Mouse (Mus musculus) C2C12 (cell line): Measurements from ENCODE around the gene Spsb3.

Source experiments
- CEBPB ChIP-seq: IDR thresholded peaks from one replicate; pipeline ENCODE4 v1.6.1; 2011; ENCODE audit warnings: low read depth, mild to moderate bottlenecking, control low read depth, moderate library complexity
- CTCF ChIP-seq: IDR thresholded peaks from one replicate; pipeline ENCODE4 v1.5.1; 2011; ENCODE audit not compliant: control insufficient read depth, insufficient read depth, insufficient read length
- FOSL1 ChIP-seq: IDR thresholded peaks from one replicate; pipeline ENCODE4 v1.8.0; 2011; ENCODE audit warnings: mild to moderate bottlenecking, low read length; ENCODE audit not compliant: poor library complexity, insufficient read depth, severe bottlenecking
- MAX ChIP-seq: IDR thresholded peaks from one replicate; pipeline ENCODE4 v1.6.1; 2011; ENCODE audit warnings: mild to moderate bottlenecking, control low read depth
- MYOD1 ChIP-seq: IDR thresholded peaks from one replicate; pipeline ENCODE4 v1.6.1; 2011; ENCODE audit warnings: low read depth; ENCODE audit not compliant: control insufficient read depth, insufficient read length
- MYOG ChIP-seq: IDR thresholded peaks from one replicate; pipeline ENCODE4 v1.6.1; 2011; ENCODE audit not compliant: control insufficient read depth, insufficient read length; ENCODE audit errors: extremely low read depth
- USF1 ChIP-seq: IDR thresholded peaks from one replicate; pipeline ENCODE4 v1.6.1; 2011; ENCODE audit warnings: low read depth, mild to moderate bottlenecking, control low read depth, moderate library complexity

DNA sequence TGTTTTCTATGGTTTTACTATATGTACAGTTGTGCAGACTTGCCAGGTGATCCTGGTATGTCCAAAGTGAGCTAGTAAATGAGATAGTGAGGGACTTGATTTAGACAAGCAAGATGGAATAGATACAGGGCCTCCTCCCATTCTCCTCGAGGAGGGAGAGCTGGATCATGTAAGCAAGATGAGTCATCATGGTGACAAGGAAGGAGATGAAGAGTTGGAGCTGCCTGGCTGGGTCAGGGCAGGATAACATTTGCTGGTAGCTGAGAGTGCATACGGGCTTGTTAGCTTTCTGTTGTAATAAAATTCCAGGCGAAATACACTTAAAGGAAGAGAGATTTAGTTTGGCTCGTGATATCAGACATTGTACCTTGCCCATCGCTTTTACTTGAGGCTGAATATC lies 46.1 kb upstream of the Spsb3 start:
- no peak for TF ChIP-seq CTCF
- TF ChIP-seq MAX, result no peak
- TF ChIP-seq MYOG, result no peak
- no peak for TF ChIP-seq USF1
- no peak for TF ChIP-seq MYOD1
- no peak for TF ChIP-seq FOSL1
- no peak for TF ChIP-seq CEBPB
